Mouse (Mus musculus): Measurements from ENCODE around the gene Uchl4.

DNA sequence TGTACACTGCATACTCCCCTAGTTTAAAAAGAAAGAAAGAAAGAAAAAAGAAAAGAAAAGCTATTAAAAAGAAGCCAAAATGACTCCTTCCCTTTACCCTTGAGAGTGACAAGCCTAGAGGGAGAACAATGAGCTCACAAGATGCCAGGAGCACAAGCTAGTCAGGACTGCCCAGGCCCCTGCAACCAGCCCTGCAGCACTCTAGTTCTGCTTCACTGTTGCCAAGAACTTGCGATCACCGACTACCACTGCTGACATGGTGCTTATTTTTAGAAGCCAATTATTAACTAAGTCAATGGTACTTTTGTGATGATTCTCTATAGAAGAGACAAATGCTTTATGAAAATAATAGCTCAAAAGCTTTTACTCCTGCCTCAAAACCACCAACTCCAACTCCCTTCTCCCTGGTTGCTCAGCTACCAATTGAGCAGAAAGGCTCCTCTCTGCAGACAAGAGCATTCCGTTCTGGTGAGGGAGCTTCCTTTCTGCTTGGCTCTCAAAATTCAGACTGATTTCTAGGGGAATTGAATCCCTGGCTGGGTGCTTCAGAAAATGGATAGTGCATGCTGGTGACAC lies 27.4 kb upstream of the Uchl4 start:
- no peak for TF ChIP-seq FLI1 (IDR thresholded peaks at IDR 0.05; ENCODE audit: low read length)
- no peak for TF ChIP-seq GATA1 (IDR thresholded peaks at IDR 0.05; ENCODE audit: borderline replicate concordance, low read length)

Measured in megakaryocyte, embryonic 14.5 days (primary cell).